Mouse (Mus musculus): ENCODE measurements at regions not wholly inside any gene's neighbourhood (a gene's known extent, or its start where the extent isn't known, plus 50 kb on each side); places are given as distances from the start of the nearest gene placed in this dataset.
A peak's percentile ranks its signal among the peaks of the same experiment; 100 is the strongest.

DNA sequence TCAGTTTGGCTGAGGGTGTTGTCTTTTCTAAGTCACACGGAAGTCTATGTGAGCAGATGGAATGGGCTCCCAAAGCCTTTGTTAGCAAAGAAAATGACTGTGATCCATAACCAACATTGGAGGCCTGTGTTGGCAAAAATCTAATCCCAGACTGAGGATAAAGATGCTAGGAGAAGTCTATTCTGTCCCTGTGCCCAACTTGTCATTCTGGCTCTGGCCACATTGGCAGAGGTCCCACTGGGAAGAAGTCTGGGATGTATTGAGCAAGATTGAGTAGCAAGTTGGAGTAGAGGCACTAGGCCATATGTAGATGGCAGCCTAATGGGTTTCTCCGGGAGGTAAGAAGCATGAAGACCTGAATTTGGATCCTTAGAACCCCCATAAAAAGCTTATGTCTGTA is 54.1 kb downstream of the Nog start:
- DNase-seq (ENCODE audit: low spot score): no peak

DNA sequence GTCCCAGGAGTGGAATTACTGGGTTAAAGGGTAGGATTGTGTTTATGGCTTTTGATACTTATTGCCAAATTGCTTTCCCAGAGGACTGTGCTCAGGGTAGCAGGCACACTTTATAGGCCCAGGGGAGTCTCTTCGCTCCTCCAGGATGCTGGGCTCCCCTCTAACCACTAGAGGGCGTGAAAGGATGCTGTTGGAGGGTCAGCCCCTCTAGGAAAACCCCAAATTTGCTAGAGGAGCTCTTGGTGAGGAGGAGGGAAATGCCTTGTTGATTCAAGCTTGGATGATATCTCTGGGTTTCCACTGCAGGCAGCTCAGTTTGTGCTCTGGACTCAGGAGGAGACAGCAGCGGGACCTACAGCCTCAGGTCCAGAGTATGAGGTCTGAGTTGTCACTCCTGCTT is 58.8 kb downstream of the Nog start:
- peak; percentile 44 for DNase-seq (ENCODE audit: low spot score)

DNA sequence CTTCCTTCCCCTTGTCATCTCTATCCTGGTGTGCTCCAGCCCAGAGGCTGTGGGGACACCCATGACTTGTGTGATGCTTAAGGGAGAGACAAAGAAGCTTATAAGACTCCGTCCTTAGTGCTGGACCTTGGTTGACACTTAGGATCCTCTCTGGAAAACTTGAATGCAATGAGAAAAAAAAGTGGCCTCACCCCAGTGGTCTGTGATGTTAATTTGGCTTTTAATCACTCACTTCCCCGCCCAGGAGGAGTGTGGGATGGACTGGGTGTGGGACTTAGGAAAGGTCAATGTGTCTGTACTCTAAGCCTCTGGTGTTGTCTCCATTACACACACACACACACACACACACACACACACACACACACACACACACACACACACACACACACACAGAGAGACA is 60.0 kb downstream of the Nog start:
- DNase-seq (ENCODE audit: low spot score): no peak

- no peak for DNase-seq (ENCODE audit: low spot score)
Measured at GRCm38 (mm10) chr11:89239891-89240290, 62.2 kb downstream of the Nog start.

DNA sequence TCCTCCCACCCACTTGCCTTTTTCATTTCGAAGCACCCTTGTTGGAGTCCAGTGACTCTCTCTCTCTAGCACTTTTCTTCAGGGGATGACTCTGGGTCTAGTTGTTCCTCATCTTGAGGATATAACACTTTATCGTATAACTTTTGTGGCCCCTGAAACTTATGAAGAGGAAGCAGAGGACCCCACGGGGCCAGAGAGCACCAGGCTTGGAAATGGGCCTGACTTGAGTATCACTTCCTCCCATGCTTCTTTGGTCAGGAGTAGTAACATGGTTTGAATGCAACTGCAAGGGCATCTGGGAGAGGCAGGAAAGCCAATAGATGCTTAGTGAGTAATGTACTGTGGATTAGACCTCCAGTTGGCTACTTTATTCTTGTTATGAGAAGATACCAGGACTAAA is 65.2 kb downstream of the Nog start:
- DNase-seq (ENCODE audit: low spot score): no peak

DNA sequence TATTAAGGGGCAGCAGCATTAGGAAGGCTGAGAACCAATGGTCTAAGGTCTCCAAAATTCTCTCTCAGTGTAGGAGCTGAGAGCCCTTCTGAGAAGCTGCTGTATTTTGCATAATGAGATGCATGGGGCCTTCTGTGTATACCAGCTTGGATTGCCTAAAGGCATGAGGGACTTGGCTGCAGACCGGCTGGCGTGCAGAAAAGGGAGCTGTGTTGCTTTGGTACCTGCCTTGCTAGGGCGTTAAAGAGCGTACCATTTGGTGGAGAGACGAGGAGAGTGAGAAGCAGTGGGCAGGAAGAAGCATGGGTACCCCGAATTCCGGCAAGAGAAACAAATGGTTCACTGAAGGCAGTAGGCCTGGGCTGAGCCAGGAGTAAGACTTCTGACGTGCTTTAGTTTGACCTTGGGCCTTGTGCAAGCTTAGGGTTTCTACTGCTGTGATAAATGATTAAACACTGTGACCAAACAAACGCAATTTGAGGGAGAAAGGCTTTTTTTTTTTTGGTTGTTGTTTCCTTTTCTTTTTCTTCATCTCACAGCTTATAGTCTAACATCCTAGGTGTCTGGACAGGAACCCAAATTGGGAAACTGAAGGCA is 69.2 kb downstream of the Nog start:
- no peak for DNase-seq (ENCODE audit: low spot score)

- DNase-seq (ENCODE audit: low spot score): no peak
Measured at GRCm38 (mm10) chr11:89229726-89230125, 72.4 kb downstream of the Nog start.

GRCm38 (mm10) chr11:89213204-89213603 is 88.9 kb downstream of the Nog start:
- DNase-seq (ENCODE audit: low spot score): no peak

- no peak for DNase-seq (ENCODE audit: low spot score)
Measured at GRCm38 (mm10) chr11:89209531-89209950, 92.6 kb downstream of the Nog start.

- no peak for DNase-seq (ENCODE audit: low spot score)
Measured at GRCm38 (mm10) chr11:89209072-89209471, 93.1 kb downstream of the Nog start.

- DNase-seq (ENCODE audit: low spot score): no peak
Measured at GRCm38 (mm10) chr11:89206788-89207187, 95.3 kb downstream of the Nog start.

DNA sequence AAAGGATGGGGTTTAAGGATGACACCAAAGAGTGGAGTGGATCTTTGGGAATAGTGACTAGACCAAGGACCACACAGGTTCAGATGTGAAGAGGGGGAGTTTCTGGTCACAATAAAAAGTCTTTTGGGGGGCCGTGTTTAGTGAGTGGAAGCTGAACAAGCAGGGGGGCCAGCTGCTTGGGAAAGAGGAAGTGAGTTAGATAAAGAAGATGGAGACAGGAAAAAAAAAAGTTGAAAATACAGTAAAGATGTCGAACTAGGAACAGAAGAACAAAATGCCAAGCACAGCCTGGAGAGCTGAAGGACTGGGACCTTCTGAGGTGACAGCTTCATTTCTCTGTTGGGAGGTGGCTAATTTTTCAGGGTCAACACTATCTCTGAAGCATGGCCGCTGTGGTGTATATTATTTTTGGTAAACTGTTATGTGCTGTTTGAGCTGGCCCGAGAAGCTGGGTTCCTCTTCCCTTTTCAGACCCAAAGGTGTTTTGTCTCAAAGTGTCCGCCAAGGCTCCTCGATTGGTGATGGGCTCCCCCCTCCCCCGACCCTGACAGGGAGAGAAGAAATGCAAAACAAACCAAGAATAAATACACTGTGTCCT is 97.1 kb downstream of the Nog start:
- peak; percentile 28 for DNase-seq (ENCODE audit: low spot score)

DNA sequence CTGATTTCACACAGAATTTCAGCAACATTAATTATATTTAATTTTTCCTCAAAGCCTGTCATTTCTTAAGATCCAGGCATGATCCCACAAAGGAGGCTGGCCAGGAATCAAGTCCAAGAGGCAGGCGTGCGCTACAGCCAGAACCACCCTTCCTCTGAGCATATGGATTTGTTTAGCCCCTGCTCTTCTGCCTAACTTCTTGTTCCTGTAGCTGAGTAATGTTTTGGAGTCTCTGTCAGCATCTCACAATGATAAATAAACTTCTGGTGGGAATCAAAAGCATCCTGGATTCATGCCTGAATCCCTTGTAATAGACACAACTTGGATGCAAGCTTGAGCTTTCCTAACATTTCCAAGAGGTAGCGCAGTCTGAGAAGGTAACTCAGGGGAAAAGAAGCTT is 101.7 kb downstream of the Nog start:
- no peak for DNase-seq (ENCODE audit: low spot score)

GRCm38 (mm10) chr11:89192815-89193214 is 109.3 kb downstream of the Nog start:
- DNase-seq (ENCODE audit: low spot score): no peak

DNA sequence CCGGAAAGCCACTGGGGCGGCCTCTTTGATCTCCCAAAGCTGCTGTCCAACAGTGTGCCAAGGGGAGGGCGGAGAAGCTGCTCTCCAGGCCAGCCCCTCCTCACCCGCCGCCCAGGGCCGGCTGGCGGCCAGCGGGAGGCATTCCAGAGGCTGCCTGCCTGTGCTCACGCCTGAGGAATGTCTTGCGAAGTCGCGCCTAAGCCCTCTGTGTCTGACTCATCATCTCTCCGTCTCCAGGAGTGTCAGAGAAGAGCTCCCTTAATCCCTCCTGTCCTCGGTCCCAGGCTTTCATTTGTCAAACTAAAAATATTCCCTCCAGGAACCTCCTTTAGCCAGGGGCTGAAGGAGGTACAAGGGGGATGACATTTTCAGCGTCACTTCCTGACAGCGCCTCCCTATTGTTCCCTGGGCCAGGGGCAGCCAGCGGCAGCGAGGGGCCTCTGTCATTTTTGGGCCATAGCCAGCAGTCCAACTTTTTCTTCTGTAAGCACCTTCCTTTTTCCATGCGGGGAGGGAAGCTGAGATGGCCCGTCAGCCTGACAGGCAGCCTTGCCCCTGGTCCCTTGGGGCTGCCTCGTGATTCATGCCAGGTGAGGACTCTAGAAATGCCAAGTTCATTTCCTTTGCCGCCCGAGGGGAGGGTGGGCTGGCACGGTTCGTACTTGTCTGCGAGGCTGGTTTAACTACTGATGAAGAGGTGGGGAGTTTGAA is 113.4 kb downstream of the Gm525 start:
- peak; percentile 85 for DNase-seq (ENCODE audit: low spot score)

- peak; percentile 30 for DNase-seq (ENCODE audit: low spot score)
Measured at GRCm38 (mm10) chr11:89185862-89186261, 112.2 kb downstream of the Gm525 start.

DNA sequence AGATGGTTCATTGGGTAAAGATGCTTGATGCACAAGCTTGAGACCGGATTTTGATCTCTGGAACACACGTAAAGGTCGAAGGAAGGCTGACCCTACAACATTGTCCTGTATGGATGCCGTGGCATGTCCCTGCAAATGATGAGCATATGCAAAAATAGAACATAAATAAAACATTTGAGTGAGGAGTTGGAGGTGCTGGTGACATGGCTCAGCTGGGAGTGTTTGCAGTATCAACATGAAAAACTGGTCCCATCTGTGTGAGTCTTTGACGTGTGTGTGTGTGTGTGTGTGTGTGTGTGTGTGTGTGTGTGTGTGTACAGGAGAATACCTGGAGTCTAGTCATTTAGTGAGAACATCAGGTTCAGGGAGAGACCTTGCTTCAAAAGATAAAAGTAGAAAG is 107.8 kb downstream of the Gm525 start:
- DNase-seq (ENCODE audit: low spot score): no peak

DNA sequence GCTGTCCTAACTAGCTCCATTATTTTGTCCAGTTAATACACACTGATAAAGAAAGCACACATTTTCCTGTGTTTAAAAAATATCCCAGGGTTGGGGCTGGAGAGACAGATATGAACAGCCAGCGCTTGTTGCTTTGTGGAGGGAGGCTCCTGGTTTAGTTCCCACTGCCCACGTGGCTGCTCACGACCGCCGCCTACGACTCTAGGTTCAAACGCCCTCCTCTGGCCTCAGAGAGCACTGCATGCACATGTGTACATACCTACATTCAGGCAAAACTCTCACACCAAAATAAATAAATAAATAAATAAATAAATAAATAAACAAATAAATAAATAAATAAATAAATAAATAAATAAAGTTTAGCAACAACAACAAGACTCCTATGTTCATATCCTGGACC is 104.8 kb downstream of the Gm525 start:
- DNase-seq (ENCODE audit: low spot score): no peak

GRCm38 (mm10) chr11:89175511-89175910 is 101.9 kb downstream of the Gm525 start:
- no peak for DNase-seq (ENCODE audit: low spot score)

- no peak for DNase-seq (ENCODE audit: low spot score)
Measured at GRCm38 (mm10) chr11:89174967-89175366, 101.3 kb downstream of the Gm525 start.

GRCm38 (mm10) chr11:89165278-89165677 is 91.6 kb downstream of the Gm525 start:
- peak; percentile 81 for DNase-seq (ENCODE audit: low spot score)

- DNase-seq (ENCODE audit: low spot score): no peak
Measured at GRCm38 (mm10) chr11:89153466-89154406, 80.1 kb downstream of the Gm525 start.

All from ovary, postnatal 36 days (tissue).